Mouse (Mus musculus) midbrain, embryonic 12.5 days (tissue): ENCODE measurements around the gene Wdr86. TPM values are rescaled to one million over a fixed set of nuclear protein-coding genes. Genes with fewer than 3 reads are reported as not detected.

Experiments
- ATAC-seq: fragments of 200-750 bp; cut with Nextera tagmentation; 2 replicates; pipeline ENCODE4 v1.8.0; 2017; ENCODE audit warnings: low read depth, moderate TSS enrichment, moderate library complexity; ENCODE audit not compliant: low FRiP score
- H3K27ac ChIP-seq: fragments of 300-500 bp; sonication (generic); replicated peaks from 2 replicates; pipeline ENCODE4 v1.5.1; 2016; ENCODE audit warnings: mild to moderate bottlenecking
- H3K27me3 ChIP-seq: fragments of 300-500 bp; sonication (generic); 2 replicates; pipeline ENCODE4 v1.6.1; 2016; ENCODE audit warnings: mild to moderate bottlenecking
- H3K36me3 ChIP-seq: fragments of 300-500 bp; sonication (generic); 2 replicates; pipeline ENCODE4 v1.6.1; 2016
- H3K4me1 ChIP-seq: fragments of 300-500 bp; sonication (generic); 2 replicates; pipeline ENCODE4 v1.6.1; 2016
- H3K4me2 ChIP-seq: fragments of 300-500 bp; sonication (generic); replicated peaks from 2 replicates; pipeline ENCODE4 v1.6.1; 2016; ENCODE audit warnings: mild to moderate bottlenecking, moderate library complexity
- H3K4me3 ChIP-seq: fragments of 300-500 bp; sonication (generic); 2 replicates; pipeline ENCODE4 v1.5.1; 2016; ENCODE audit warnings: mild to moderate bottlenecking
- H3K9ac ChIP-seq: fragments of 300-500 bp; sonication (generic); replicated peaks from 2 replicates; pipeline ENCODE4 v1.6.1; 2016; ENCODE audit warnings: mild to moderate bottlenecking, moderate library complexity
- H3K9me3 ChIP-seq: fragments of 300-500 bp; sonication (generic); 2 replicates; pipeline ENCODE4 v1.6.1; 2016; ENCODE audit warnings: mild to moderate bottlenecking
- WGBS: fragments of 180-500 bp; shearing (Covaris S2); methylation state at CpG from one replicate; pipeline ENCODE4 v1.1.7; 2016; 5-methylcytosine and 5-hydroxymethylcytosine counted together
- polyA plus RNA-seq: library from polyadenylated mRNA; unstranded; fragments of >200 nt; fragmentation: Nextera tagmentation; extraction: Ambion mirVana; gene quantifications from 2 replicates; pipeline ENCODE4 v1.2.1, GENCODE M21; 2016

The Wdr86 gene
- polyA plus RNA-seq, 1 experiment from 2014 or later = 11.7 TPM

DNA sequence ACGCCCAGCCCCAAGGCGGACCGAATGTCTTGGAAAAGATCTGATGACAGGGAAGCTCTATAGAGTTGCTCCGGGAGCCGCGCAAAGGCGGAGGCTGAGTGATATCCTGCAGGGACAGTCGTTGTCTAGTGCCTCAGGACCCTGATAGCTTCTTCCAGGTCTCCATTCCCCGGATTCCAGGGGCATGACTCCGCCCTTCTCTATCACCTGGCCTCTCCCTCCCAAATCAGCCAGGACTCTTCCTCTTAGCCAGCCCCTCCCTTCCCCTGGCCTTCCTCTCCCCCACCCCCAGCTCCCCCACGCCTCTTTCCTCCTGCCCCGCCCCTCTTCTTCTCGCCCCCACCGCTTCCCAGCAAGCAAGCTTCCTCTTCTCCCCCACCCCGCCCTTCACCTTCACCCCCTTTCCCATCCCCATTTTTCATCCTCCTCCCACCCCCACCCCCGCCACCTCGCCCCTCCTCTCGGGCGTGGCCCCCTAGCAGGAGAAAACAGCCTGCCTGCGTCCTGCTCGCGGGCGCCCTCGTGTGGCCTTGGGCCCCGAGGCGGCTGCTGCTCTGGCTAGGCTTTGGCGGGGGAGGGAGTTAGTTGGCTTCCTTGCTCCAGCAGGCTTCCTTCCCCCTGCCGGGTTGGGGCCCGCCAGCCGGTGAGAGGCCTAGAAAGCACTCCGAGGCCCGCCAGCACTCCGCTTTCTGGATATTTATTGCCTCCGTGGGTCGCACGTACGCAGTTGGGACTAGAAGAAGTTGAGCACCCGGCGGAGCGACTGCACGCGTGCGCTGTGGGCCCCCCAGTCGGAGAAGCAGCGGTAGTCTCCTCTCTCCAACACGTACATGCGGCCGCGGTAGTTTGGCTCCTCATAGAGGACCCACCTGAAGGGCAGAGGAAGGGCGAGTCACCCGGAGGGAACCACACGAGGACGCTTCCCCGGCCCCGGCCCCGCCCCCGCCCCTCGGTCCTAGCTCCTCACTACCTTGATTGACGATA, 20.1 kb upstream of the Wdr86 start:
- WGBS = 1% methylated on average over 56 of the region's 59 CpGs
- Histone ChIP-seq H3K27me3 (peaks cover 21% of the 10 kb centered on the region), H3K4me2 (peak overlapping the region; percentile 92), H3K4me3 (peak overlapping the region; percentile 56), H3K9me3 (no peaks in the 10 kb centered on the region), H3K27ac (peak overlapping the region; percentile 56), H3K9ac (peak overlapping the region; percentile 71), H3K36me3 (no peaks in the 10 kb centered on the region), H3K4me1 (peaks cover 23% of the 10 kb centered on the region)
- peak; percentile 75 for ATAC-seq

DNA sequence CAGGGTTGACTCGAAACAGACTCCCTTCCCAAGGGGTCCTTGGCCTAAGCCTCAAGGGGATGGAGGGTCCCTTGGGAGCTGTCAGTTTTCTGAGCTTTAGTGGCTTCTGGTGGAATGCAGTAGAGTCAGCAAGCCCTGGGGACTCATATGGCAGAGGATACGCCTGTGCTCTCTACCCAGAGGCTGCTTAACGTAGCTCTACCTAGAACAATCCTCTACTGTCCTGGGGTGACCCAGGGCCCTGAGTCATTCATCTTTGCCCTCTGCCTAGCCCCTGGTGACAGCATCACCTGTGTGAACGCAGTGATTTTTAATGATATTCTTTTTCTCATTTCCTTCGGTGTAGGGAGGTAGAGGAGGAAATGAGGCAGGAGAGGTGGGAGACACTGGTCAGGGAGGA, 19.2 kb upstream of the Wdr86 start:
- H3K9me3 ChIP-seq = no peaks in the 10 kb centered on the region
- H3K9ac ChIP-seq = peak overlapping the region; percentile 71; the same call in 1 of the 2 replicates
- H3K4me2 ChIP-seq = peak overlapping the region; percentile 92
- WGBS = 61% methylated on average over 5 of the region's 5 CpGs
- peak overlapping the region; percentile 54; the same call in 1 of the 2 replicates for H3K27ac ChIP-seq
- H3K36me3 ChIP-seq = no peaks in the 10 kb centered on the region
- peaks cover 25% of the 10 kb centered on the region for H3K27me3 ChIP-seq
- peaks cover 23% of the 10 kb centered on the region for H3K4me1 ChIP-seq
- peak overlapping the region; percentile 56; the same call in 1 of the 2 replicates for H3K4me3 ChIP-seq
- 0 out of 2 replicates have a peak, but pooled peaks have one; percentile 25 for ATAC-seq

DNA sequence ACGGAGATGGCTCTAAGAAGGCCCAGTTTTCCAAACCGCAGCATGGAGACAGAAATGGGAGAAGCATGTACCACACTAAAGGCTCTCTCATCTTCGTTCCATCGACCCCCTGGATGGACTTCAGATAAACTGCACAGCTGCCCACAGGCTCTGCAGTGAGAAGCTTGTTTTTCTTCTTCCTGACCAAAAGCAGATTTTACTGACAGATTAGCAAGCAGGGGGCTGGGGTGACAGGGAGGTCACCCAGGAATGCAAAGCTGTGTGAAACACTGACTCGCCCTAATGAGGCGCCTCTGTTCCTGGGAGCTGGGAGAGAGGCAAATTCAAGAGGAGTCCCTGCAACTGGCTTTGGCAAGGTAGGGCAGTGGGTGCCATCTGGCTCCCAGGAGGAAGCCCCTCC, 17.0 kb upstream of the Wdr86 start:
- WGBS = 15% methylated on average over 6 of the region's 6 CpGs
- no peak overlapping the region for H3K4me3 ChIP-seq
- H3K27ac ChIP-seq = 0 out of 2 replicates have a peak overlapping the region, but pooled peaks have one; percentile 8
- peaks cover 22% of the 10 kb centered on the region for H3K27me3 ChIP-seq
- H3K9me3 ChIP-seq = no peaks in the 10 kb centered on the region
- H3K36me3 ChIP-seq = no peaks in the 10 kb centered on the region
- H3K4me2 ChIP-seq = no peak overlapping the region
- no peak for ATAC-seq
- H3K9ac ChIP-seq = no peak overlapping the region
- H3K4me1 ChIP-seq = peaks cover 23% of the 10 kb centered on the region

DNA sequence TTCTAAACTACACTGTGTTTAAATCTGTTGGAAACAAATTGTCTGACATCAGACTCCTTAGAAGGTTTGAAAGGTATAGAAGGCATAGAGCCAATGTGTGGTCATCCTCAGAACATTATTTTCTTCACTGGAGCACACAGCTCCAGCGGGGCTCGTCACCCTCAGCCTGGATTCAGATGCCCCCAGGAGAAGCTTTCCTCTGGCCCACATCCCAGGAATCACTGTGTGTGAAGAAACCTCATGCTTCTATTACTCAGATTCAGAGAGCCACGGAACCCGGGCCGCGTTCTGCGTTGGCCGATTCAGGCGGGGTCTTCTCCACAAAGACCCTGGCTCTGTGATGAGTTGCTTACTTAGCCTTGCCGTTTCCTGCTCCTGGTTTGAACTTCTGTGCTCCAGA, 13.4 kb upstream of the Wdr86 start:
- WGBS = 92% methylated on average over 10 of the region's 10 CpGs
- Histone ChIP-seq H3K27ac (no peak overlapping the region), H3K36me3 (no peaks in the 10 kb centered on the region), H3K4me3 (no peak overlapping the region), H3K4me2 (no peak overlapping the region), H3K4me1 (peaks cover 4% of the 10 kb centered on the region; the same call in 1 of the 2 replicates), H3K9me3 (no peaks in the 10 kb centered on the region), H3K9ac (no peak overlapping the region), H3K27me3 (peaks cover 10% of the 10 kb centered on the region; the same call in 1 of the 2 replicates)
- ATAC-seq = no peak

DNA sequence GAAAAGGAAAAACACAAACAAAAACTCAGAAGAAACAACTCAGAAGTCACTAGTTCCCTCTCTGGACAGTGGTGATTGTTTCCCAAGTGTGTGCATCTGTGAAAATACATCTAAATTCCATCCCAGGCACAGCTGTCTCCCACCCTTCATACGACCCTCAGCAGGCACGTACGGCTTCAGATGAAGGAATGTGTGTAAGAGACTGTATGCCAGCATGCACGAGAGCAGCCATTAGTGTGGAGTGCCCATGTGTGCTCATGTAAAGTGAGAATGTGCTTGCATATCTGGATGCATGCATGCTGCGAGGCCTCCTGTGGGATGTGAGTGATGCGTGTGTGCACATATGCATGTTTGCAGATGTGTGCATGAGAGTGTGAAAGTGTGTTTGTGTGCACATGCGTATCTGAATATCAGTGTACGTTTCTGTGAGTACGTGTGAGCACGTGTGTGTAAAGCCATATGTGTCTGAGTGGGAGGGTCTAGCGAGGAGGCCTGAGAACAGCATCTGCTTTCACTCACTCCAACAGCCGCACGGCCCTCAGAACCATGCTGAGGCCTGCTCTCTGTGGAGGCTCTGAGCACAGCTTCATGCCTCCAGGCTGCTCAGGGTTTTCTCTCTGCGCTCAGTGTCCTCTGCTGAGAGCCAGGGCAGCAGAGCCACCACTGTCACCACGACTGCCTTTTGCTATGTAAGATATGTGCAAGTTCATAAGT, 10.8 kb upstream of the Wdr86 start:
- 83% methylated on average over 15 of the region's 15 CpGs for WGBS

DNA sequence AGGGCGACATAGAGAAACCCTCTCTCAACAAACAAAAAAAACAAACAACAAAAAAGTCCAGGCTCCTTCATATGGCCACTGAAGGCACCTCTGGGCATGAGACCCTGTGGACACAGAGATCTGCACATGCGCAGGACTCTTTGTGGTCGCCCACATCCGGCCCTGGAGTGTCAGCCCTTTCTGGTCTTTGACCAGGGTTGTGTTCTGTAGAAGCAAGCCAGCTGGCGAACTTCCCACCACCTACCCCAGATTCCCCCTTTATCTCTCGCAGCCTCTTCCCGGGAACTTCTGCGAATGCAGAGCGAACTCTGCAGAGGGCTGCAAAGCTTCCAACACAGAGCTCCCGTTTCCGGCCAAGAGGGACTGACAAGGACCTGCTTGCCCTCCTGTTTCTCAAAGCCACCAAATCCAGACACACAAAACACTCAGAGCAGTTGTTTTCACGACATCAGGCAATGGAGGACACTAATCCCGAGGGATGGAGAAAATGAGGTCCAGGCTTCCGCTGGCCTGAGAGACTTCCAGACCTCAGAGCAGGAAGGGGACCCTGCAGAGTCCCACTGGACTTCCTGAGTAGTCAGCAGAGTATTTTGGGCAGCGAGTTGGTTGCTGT, 8.7 kb upstream of the Wdr86 start:
- Histone ChIP-seq H3K27me3 (no peaks in the 10 kb centered on the region), H3K4me1 (no peaks in the 10 kb centered on the region), H3K36me3 (no peaks in the 10 kb centered on the region), H3K9ac (no peak overlapping the region), H3K4me3 (no peak overlapping the region), H3K9me3 (no peaks in the 10 kb centered on the region), H3K4me2 (no peak overlapping the region), H3K27ac (no peak overlapping the region)
- ATAC-seq = no peak
- 66% methylated on average over 15 of the region's 15 CpGs for WGBS

More for the DNA sequence above, 10.8 kb upstream of the Wdr86 start:
- H3K4me1 ChIP-seq = no peaks in the 10 kb centered on the region
- H3K4me3 ChIP-seq = no peak overlapping the region
- no peak for ATAC-seq
- H3K36me3 ChIP-seq = no peaks in the 10 kb centered on the region
- H3K9ac ChIP-seq = 0 out of 2 replicates have a peak overlapping the region, but pooled peaks have one; percentile 8
- no peak overlapping the region for H3K27ac ChIP-seq
- H3K27me3 ChIP-seq = 0 out of 2 replicates have a peak, but pooled peaks cover 6% of the 10 kb centered on the region
- no peak overlapping the region for H3K4me2 ChIP-seq
- no peaks in the 10 kb centered on the region for H3K9me3 ChIP-seq

DNA sequence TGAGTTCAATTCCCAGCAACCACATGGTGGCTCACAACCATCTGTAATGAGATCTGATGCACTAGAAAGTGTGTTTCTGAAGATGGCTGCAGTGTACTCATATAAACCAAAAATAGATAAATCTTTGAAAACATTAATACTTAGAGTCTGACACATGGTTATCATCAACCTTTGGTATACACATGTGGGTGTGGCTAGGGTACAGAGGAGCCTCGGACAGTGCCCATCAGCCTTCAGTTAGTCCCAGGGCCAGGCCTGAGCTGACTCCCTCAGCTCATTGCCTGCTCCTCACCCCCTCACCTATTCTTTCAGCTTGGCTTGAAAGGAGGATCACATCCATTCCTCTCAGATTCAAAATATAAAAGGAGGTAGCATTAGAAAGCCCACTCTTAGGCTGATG, 8.0 kb upstream of the Wdr86 start:
- H3K36me3 ChIP-seq = no peaks in the 10 kb centered on the region
- 84% methylated on average over 1 of the region's 1 CpGs for WGBS
- no peaks in the 10 kb centered on the region for H3K9me3 ChIP-seq
- no peak overlapping the region for H3K4me3 ChIP-seq
- no peak overlapping the region for H3K9ac ChIP-seq
- no peak overlapping the region for H3K27ac ChIP-seq
- H3K4me2 ChIP-seq = no peak overlapping the region
- H3K27me3 ChIP-seq = no peaks in the 10 kb centered on the region
- no peak for ATAC-seq
- 0 out of 2 replicates have a peak, but pooled peaks cover under 1% of the 10 kb centered on the region for H3K4me1 ChIP-seq

DNA sequence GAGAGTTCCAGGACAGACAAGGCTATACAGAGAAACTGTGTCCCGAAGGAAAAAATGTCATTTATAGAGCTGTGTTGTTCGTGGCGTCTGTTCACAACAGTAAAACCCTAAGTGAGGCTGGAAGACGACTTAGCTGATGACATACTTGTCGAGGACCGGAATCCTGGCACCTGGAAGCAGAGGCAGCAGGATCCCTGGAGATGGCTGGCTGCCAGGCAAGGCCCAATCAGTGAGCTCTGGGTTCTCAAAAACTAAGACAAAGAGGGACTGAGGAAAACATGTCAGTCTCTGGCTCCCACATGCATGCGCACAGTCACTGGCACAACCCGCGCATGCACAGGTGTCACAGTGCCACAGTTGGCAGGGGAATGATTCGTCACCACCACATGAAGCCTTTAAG, 7.1 kb upstream of the Wdr86 start:
- Histone ChIP-seq H3K36me3 (no peaks in the 10 kb centered on the region), H3K4me2 (no peak overlapping the region), H3K27me3 (no peaks in the 10 kb centered on the region), H3K9ac (no peak overlapping the region), H3K4me3 (no peak overlapping the region), H3K27ac (no peak overlapping the region), H3K9me3 (no peaks in the 10 kb centered on the region), H3K4me1 (peaks cover 9% of the 10 kb centered on the region)
- no peak for ATAC-seq
- WGBS = 95% methylated on average over 10 of the region's 10 CpGs

DNA sequence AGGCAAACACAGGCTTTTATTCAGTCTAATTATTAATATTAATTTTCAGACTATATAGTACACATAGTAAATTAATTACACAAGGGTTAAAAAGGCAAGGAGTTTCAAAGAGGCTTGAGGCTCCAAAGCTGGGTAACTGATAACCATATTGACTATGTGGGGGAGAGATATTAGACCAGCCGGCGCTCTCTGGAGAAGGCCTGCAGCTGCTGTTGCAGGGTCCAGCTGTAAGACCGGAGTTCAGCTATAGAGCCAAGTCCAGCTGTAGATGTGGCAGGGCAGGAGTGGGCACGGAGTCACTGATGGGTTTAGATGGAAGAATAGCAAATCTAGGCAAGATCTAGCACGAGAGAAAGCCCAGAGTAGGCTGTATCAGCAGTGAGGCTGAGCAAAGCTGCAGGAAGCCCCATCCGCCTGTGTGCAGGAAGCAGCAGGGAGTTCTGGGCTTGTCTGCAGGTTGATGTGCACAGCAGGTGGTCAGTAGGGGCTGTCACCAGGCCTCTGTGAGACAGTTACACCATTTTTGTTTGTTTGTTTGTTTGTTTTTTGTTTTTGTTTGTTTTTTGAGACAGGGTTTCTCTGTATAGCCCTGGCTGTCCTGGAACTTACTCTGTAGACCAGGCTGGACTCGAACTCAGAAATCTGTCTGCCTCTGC, 3.4 kb upstream of the Wdr86 start:
- Histone ChIP-seq H3K9ac (no peak overlapping the region), H3K4me3 (no peak overlapping the region), H3K4me1 (peaks cover 23% of the 10 kb centered on the region), H3K27ac (no peak overlapping the region), H3K27me3 (peaks cover 35% of the 10 kb centered on the region), H3K4me2 (no peak overlapping the region), H3K9me3 (no peaks in the 10 kb centered on the region), H3K36me3 (no peaks in the 10 kb centered on the region)
- ATAC-seq = no peak
- 65% methylated on average over 7 of the region's 7 CpGs for WGBS

DNA sequence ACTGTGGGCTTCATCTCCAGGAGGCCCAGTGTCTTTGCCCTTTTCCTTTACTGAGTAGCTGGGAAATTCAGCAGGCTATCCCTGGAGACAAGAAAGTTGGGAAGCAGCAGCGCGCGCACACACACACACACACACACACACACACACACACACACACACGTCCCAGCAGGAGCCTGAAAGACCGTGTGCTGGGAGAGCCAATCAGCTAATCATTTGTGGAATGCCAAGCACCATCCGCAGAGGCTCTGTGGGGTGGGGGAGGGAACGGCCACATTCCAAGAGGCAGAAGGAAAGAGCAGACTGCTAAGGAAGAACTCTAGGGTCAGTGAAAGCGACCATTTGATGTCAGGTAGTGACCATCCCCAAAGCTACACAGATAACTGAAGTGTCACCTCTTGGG, 2.6 kb upstream of the Wdr86 start:
- Histone ChIP-seq H3K36me3 (no peaks in the 10 kb centered on the region), H3K4me3 (no peak overlapping the region), H3K27ac (no peak overlapping the region), H3K9ac (no peak overlapping the region), H3K27me3 (peaks cover 41% of the 10 kb centered on the region), H3K9me3 (no peaks in the 10 kb centered on the region), H3K4me2 (no peak overlapping the region), H3K4me1 (peaks cover 23% of the 10 kb centered on the region)
- ATAC-seq = peak; percentile 75; the same call in 1 of the 2 replicates
- 3% methylated on average over 8 of the region's 8 CpGs for WGBS

DNA sequence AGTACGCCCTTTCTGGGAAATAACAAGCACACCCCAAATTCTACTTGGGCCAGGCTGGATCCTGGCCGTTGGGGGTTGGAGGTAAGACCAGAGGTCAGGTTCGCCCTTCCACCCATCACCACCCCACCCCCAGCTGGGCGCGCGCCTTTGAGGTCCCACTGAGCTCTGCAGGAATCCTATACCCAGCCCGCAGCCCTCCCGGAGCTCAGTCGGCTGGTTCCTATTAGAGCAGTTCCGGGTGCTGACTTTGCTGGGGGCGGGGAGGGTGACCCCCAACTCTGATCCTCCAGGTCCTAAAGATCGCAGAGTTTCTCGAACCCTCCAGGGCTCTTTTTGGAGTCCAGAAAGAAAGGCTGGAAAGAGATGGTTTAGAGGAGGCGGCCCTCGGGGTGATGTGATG, 459 bp upstream of the Wdr86 start:
- Histone ChIP-seq H3K9ac (no peak overlapping the region), H3K4me2 (peak overlapping the region; percentile 55), H3K9me3 (no peaks in the 10 kb centered on the region), H3K27me3 (peaks cover 45% of the 10 kb centered on the region), H3K36me3 (no peaks in the 10 kb centered on the region), H3K27ac (no peak overlapping the region), H3K4me1 (peaks cover 23% of the 10 kb centered on the region), H3K4me3 (peak overlapping the region; percentile 43)
- ATAC-seq = no peak
- WGBS = 2% methylated on average over 15 of the region's 15 CpGs
